Mouse (Mus musculus) midbrain, embryonic 15.5 days (tissue): ENCODE results near the gene Fggy. TPM values are rescaled to one million over a fixed set of nuclear protein-coding genes. Genes with fewer than 3 reads are reported as not detected.

Source experiments
- ATAC-seq: fragments of 200-750 bp; cut with Nextera tagmentation; replicated peaks from 2 replicates; pipeline ENCODE4 v1.8.0; 2017; ENCODE audit warnings: moderate TSS enrichment
- H3K27ac ChIP-seq: fragments of 300-500 bp; sonication (generic); 2 replicates; pipeline ENCODE4 v1.5.1; 2015; ENCODE audit warnings: mild to moderate bottlenecking, inconsistent platforms
- H3K27me3 ChIP-seq: fragments of 300-500 bp; sonication (generic); replicated peaks from 2 replicates; pipeline ENCODE4 v1.6.1; 2015; ENCODE audit warnings: inconsistent platforms
- H3K36me3 ChIP-seq: fragments of 300-500 bp; sonication (generic); replicated peaks from 2 replicates; pipeline ENCODE4 v1.6.1; 2015; ENCODE audit warnings: inconsistent platforms
- H3K4me1 ChIP-seq: fragments of 300-500 bp; sonication (generic); 2 replicates; pipeline ENCODE4 v1.6.1; 2015; ENCODE audit warnings: inconsistent platforms
- H3K4me2 ChIP-seq: fragments of 300-500 bp; sonication (generic); 2 replicates; pipeline ENCODE4 v1.6.1; 2015; ENCODE audit warnings: inconsistent platforms, mild to moderate bottlenecking, moderate library complexity
- H3K4me3 ChIP-seq: fragments of 300-500 bp; sonication (generic); 2 replicates; pipeline ENCODE4 v1.5.1; 2015; ENCODE audit warnings: mild to moderate bottlenecking, inconsistent platforms
- H3K9ac ChIP-seq: fragments of 300-500 bp; sonication (generic); 2 replicates; pipeline ENCODE4 v1.6.1; 2015; ENCODE audit warnings: mild to moderate bottlenecking, inconsistent platforms
- H3K9me3 ChIP-seq: fragments of 300-500 bp; sonication (generic); 2 replicates; pipeline ENCODE4 v1.6.1; 2016; ENCODE audit warnings: inconsistent platforms
- WGBS: fragments of 180-500 bp; shearing (Covaris S2); methylation state at CpG from one replicate; pipeline ENCODE4 v1.1.7; 2015; ENCODE audit warnings: mixed read lengths; 5-methylcytosine and 5-hydroxymethylcytosine counted together
- polyA plus RNA-seq: library from polyadenylated mRNA; unstranded; fragments of >200 nt; fragmentation: Nextera tagmentation; extraction: Ambion mirVana; gene quantifications from 2 replicates; pipeline ENCODE4 v1.2.1, GENCODE M21; 2015

Fggy gene
- polyA plus RNA-seq: 7.4 and 7.8 TPM in 2 replicates

DNA sequence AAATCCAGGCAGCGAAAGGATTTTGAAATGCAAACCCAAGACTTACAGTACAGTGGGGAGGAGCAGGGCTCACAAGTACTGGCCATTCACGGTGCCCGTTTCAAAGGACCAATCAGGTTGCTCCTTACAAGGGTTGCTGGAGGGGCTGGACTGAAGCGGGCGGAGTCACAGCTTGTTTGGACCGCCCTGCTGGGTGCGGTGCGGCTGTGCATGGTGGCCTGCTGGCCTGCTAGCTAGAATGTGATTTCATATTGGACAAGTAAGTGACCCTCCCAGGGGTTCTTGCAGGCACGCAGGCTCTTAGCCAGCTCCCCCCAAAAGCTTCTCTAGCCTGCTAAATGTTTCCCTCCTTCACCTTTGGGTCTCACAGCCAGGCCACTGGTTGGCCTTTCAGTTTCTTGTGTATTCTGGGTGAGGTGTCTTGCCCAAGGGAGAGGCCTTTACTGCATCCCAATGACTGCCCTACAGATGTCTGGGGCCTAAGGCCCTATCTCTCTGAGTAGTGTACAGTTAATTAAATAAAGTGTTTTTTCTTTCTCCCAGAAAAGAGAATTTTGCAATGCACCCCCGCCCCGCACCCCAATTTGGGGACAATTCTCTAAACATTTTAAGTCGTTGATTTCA lies at the start of gene Fggy:
TSS of gene Fggy (plus strand) at position 175 of the 624 bp plus-strand sequence.
- Histone ChIP-seq H3K4me1 (peaks cover 14% of the 10 kb centered on the region), H3K9ac (peak within 1 kb of the TSS; percentile 50), H3K27me3 (no peaks in the 10 kb centered on the region), H3K9me3 (no peaks in the 10 kb centered on the region), H3K4me3 (peak within 1 kb of the TSS; percentile 46), H3K27ac (peak within 1 kb of the TSS; percentile 69), H3K4me2 (peak within 1 kb of the TSS; percentile 67), H3K36me3 (no peaks in the 10 kb centered on the region)
- ATAC-seq: peak; percentile 100
- WGBS: 29% methylated on average over 12 of the region's 12 CpGs

DNA sequence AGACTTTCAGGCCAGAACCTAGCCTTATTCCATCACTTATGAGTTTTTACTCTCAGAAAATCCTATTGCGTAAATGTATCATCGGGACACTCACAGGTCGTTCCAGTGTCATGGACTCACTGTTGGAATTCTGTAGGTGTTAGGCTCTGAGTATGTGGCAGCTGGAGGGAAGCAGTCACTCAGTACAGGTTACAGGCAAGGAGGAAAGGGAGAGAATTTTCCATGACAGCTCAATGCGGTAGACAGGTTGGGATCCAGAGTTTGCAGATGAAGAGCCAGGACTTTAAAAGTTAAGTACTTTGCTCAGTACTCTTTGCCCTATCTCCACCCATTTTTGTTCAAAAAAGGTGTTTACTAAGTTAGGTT lies 49.4 kb upstream of the Fggy start:
- ATAC-seq: 0 out of 2 replicates have a peak, but pooled peaks have one; percentile 9
- WGBS: 95% methylated on average over 4 of the region's 4 CpGs
- Histone ChIP-seq H3K4me2 (no peak overlapping the region), H3K9me3 (no peaks in the 10 kb centered on the region), H3K27ac (no peak overlapping the region), H3K36me3 (no peaks in the 10 kb centered on the region), H3K27me3 (no peaks in the 10 kb centered on the region), H3K9ac (no peak overlapping the region), H3K4me3 (no peak overlapping the region), H3K4me1 (no peaks in the 10 kb centered on the region)

DNA sequence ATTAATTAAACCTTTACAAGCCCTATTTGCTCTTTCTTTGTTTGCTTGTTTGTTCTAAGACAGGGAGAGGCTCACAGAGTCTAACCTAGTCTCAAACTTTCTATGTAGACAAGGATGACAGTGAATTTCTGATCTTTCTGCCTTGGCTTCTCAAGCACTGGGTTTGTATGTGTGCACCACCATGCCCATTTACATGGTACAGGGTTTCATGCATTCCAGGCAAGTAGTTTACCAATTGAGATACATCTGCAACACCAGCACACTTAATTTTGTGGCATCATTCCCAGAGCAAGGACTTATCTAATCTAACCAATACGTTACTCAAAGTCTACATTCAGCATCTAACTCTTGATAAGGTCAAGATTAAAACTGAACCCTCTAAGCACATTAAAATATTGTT lies 38.9 kb upstream of the Fggy start:
- Histone ChIP-seq H3K9me3 (no peaks in the 10 kb centered on the region), H3K4me2 (no peak overlapping the region), H3K4me1 (0 out of 2 replicates have a peak, but pooled peaks cover 3% of the 10 kb centered on the region), H3K27me3 (no peaks in the 10 kb centered on the region), H3K36me3 (no peaks in the 10 kb centered on the region), H3K9ac (no peak overlapping the region), H3K4me3 (no peak overlapping the region), H3K27ac (no peak overlapping the region)
- 83% methylated on average over 1 of the region's 1 CpGs for WGBS
- no peak for ATAC-seq

DNA sequence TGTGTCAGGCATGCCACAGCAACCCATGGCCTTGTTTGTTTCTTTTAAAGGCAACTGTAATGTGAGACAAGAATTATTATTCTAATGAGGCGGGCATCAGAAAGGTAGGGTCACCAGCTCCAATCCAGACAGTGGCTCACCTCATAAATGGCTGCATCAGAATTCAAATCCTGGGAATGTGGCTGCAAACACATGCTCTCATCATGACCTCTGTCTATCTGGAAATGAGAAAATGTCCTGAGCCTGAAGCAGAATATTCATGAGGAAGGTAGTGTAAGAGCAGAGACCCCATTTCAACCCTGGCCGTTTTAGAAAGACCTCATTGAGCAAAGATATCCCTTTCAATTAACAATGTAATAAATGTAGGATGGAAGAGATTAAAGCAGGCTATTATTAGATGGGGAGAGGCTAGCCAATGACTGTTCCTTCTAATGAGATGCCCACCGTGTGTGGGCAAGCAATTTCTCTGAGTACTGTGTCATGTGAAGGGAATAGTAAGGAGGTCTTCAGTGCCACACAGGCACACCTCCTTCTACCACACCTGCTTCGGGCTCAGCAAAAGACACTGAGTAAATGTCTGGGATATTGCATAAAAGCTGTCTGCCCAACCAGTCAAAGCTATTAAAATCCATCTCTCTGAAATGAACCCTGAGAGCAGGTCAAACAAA lies 37.2 kb upstream of the Fggy start:
- Histone ChIP-seq H3K27ac (no peak overlapping the region), H3K4me3 (no peak overlapping the region), H3K27me3 (no peaks in the 10 kb centered on the region), H3K36me3 (no peaks in the 10 kb centered on the region), H3K9ac (no peak overlapping the region), H3K4me2 (no peak overlapping the region), H3K9me3 (no peaks in the 10 kb centered on the region), H3K4me1 (0 out of 2 replicates have a peak, but pooled peaks cover 3% of the 10 kb centered on the region)
- WGBS: 56% methylated on average over 4 of the region's 4 CpGs
- peak; percentile 77 for ATAC-seq

DNA sequence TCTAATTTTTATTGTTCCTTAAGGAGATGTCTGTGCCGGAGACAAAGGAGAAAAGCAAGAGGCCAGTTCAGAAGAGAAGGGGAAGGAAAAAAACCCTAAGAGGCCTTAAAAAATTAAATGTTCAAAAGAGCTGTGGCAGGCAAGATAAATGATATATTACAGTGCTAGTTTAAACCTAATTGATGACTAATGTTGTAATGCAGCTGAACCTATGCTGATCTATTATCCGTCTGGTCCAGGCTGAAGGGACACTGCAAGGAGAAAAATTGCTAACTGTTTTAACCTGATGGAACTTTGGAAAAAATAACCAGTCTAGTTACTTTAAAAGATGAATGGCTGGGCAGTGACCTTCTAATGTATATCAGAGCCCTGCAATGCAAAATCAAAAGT lies 36.7 kb upstream of the Fggy start:
- H3K27ac ChIP-seq: no peak overlapping the region
- 0 out of 2 replicates have a peak, but pooled peaks cover 3% of the 10 kb centered on the region for H3K4me1 ChIP-seq
- no peak overlapping the region for H3K4me2 ChIP-seq
- WGBS: 66% methylated on average over 2 of the region's 2 CpGs
- no peak overlapping the region for H3K4me3 ChIP-seq
- H3K36me3 ChIP-seq: no peaks in the 10 kb centered on the region
- no peak overlapping the region for H3K9ac ChIP-seq
- no peaks in the 10 kb centered on the region for H3K9me3 ChIP-seq
- peak; percentile 20; the same call in 1 of the 2 replicates for ATAC-seq
- no peaks in the 10 kb centered on the region for H3K27me3 ChIP-seq

DNA sequence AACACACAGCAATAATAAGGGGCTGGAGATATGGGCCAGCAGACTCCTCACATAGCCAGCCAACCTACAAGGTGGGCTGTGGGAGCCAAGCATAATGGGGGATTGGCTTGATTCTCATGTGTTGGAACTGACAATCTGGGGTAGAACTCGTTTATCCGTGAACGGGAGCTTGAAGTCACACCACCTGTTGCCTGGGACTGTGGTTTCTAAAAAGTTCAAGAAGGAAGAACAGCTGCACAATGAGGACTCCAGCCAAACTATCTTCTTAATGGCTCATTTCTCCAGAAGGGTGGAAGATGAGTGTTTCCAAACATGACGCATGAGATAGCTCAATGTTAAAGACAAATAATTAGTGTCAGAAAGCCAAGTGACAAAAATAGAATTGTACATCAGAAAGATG lies 30.7 kb upstream of the Fggy start:
- Histone ChIP-seq H3K4me1 (no peaks in the 10 kb centered on the region), H3K27me3 (no peaks in the 10 kb centered on the region), H3K4me2 (no peak overlapping the region), H3K27ac (no peak overlapping the region), H3K36me3 (no peaks in the 10 kb centered on the region), H3K9ac (no peak overlapping the region), H3K4me3 (no peak overlapping the region), H3K9me3 (no peaks in the 10 kb centered on the region)
- no peak for ATAC-seq
- 92% methylated on average over 4 of the region's 4 CpGs for WGBS

DNA sequence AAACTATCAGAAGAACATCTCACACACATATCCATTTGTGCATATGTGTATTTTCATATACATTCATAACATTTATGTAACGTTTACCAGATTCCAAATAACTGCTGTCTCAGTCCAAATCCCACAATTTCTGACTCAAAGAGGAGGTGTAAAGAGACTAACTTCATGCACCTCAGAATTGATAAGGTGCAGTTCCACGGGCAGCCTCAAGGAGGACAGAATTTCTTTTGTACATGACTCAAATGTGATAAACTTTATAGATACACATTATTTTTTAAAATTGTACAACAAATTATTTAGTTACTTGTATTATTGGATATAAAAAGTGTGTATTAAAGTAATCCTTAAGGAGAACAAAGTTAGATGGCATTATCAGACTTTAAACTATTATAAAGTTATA lies 26.6 kb upstream of the Fggy start:
- Histone ChIP-seq H3K27me3 (no peaks in the 10 kb centered on the region), H3K9me3 (no peaks in the 10 kb centered on the region), H3K36me3 (no peaks in the 10 kb centered on the region), H3K9ac (no peak overlapping the region), H3K27ac (no peak overlapping the region), H3K4me2 (no peak overlapping the region), H3K4me1 (no peaks in the 10 kb centered on the region), H3K4me3 (no peak overlapping the region)
- ATAC-seq: no peak
- 76% methylated on average over 2 of the region's 2 CpGs for WGBS

DNA sequence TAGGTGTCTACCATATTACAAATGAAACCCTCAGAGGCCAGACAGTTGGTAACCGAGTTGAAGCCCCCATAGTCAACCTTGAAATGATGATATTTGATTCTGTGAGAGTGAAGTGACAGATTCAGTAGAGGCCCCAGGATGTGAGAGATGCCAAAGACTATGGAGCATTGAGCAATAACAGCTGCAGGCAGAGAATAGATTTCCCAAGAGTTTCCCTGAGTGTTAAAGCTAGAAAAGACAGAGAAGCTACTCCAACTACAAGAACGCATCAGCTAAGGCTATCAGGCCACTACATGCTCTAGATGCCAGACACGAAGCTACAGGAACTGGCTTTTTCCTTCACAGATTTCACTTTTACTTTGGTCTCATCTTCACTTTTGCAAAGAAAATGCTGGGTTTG lies 23.4 kb upstream of the Fggy start:
- H3K4me2 ChIP-seq: no peak overlapping the region
- 90% methylated on average over 3 of the region's 3 CpGs for WGBS
- no peaks in the 10 kb centered on the region for H3K27me3 ChIP-seq
- H3K4me3 ChIP-seq: no peak overlapping the region
- H3K36me3 ChIP-seq: no peaks in the 10 kb centered on the region
- H3K9ac ChIP-seq: no peak overlapping the region
- no peaks in the 10 kb centered on the region for H3K4me1 ChIP-seq
- no peaks in the 10 kb centered on the region for H3K9me3 ChIP-seq
- no peak overlapping the region for H3K27ac ChIP-seq
- ATAC-seq: no peak

DNA sequence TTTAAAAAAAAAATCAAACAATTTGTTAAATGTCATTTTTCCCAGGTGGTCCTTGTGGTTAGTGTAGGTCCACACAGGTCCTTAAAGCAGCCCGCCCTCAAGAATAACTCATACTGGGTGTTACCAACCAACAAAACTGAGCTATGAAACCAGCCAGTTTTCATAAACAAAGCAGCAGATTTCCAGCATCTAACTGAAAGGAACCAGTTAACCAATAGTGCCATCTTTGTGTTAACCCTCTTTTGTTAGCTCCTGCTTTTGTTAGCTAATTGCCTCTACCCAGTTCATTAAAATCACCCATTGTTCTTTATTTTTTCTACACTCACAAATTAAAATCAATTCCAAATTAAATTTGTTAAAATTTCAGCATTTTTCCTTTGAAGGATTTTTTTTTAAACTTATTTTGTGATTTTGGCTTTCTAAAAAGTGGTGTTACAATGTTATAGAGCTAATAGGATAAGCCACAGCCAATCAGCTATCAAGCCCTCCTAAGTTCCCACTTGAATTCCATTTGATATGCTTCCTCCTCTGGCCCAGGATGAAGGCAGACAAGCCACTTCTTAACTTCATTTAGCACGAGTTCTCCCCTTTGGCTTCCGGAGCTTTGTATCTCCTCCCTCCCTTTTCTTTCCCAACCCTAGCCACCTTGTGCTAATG lies 15.8 kb upstream of the Fggy start:
- ATAC-seq: no peak
- H3K27ac ChIP-seq: no peak overlapping the region
- H3K4me1 ChIP-seq: no peaks in the 10 kb centered on the region
- no peak overlapping the region for H3K4me2 ChIP-seq
- H3K4me3 ChIP-seq: no peak overlapping the region
- H3K27me3 ChIP-seq: no peaks in the 10 kb centered on the region
- 41% methylated on average over 3 of the region's 3 CpGs for WGBS
- H3K9ac ChIP-seq: no peak overlapping the region
- H3K36me3 ChIP-seq: no peaks in the 10 kb centered on the region
- H3K9me3 ChIP-seq: no peaks in the 10 kb centered on the region

DNA sequence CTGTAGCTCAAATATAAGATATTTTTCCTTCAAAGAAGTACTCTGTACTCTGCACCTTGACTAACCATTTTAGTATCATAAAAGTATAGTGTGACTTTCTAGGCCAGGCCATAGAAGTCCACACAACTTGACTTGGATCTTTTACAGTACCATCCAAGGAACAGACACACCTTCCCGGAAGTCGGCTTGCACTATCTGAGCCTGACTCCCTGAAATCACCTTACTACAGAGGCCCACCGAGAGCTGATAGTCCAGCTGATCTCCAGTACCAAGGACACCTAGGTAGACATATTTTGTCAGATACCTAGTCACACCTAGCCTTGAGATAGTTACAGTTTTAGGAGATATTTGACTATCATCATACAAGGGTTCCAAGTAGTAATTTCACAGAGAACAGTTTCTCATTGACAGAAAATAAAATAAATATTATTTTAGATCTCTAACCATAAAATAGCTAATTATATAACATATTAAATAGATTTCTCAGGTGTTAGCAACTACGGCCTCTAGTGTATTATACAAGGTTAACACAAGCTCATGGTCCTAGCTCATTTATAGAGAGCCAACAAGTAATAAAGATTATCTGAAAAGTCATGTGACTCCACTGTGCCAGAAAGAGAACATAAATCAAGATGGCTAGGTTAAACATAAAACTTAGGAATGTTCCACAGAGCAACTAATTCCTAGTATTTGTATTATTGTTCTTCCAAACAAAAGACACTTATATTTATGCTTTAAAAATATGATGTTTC lies 15.1 kb upstream of the Fggy start:
- ATAC-seq: no peak
- WGBS: 97% methylated on average over 4 of the region's 4 CpGs
- H3K27me3 ChIP-seq: no peaks in the 10 kb centered on the region
- no peaks in the 10 kb centered on the region for H3K9me3 ChIP-seq
- H3K27ac ChIP-seq: no peak overlapping the region
- no peak overlapping the region for H3K4me3 ChIP-seq
- no peak overlapping the region for H3K9ac ChIP-seq
- H3K4me2 ChIP-seq: no peak overlapping the region
- no peaks in the 10 kb centered on the region for H3K36me3 ChIP-seq
- no peaks in the 10 kb centered on the region for H3K4me1 ChIP-seq

DNA sequence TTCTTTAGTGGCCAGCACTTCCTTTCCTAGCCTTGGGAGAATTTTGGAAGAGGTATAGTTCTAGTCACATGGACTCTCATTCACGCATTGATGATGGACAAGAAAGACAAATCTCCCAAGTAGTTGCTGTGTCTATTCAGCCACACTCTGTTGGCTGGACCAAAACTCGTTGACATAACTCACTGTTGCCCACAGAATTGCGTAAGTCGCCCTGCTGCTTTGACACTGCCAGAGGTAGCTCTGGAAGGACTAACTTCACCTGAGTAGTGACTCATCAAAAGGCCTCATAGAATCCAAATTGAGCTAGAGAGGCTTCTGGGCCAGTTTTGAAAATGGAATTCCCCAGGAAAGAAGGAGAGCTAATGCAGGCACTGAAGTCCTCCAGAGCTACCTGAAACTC lies 13.8 kb upstream of the Fggy start:
- Histone ChIP-seq H3K4me3 (no peak overlapping the region), H3K9ac (no peak overlapping the region), H3K4me1 (no peaks in the 10 kb centered on the region), H3K27me3 (no peaks in the 10 kb centered on the region), H3K9me3 (no peaks in the 10 kb centered on the region), H3K4me2 (no peak overlapping the region), H3K36me3 (no peaks in the 10 kb centered on the region), H3K27ac (no peak overlapping the region)
- ATAC-seq: no peak
- 89% methylated on average over 4 of the region's 4 CpGs for WGBS

DNA sequence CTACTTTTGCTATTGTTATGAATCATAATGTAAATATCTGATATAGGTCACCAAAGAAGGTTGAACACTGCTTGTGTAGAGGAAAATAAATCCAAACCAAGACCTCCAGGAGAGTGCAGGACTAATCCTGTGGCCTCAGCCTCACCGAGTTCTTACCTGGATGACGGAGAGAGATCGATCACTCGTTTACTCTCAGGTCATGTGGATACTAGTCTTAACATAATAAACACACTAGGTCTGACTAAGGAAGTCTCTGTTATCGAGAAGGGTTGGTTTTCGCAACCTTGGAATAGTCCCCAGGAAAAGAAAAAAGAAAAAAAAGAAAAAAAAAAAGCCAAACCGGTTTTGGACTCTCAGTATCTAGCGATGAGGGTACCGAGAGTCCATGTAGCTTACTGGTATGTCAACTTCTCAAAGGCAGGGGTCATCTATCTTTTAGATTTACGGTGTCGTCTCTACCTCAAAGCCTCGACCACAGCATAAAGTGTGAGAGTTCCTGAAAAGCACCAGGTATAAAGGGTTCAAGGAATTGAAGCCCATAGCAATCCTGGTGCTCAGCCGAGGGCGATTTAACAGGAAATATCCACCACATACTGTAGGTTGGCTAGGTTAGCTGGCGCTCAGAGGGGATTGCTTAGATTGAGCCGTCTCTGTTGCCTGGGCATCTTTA lies 509 bp upstream of the Fggy start:
- Histone ChIP-seq H3K4me2 (peak overlapping the region; percentile 67), H3K36me3 (no peaks in the 10 kb centered on the region), H3K27me3 (no peaks in the 10 kb centered on the region), H3K4me1 (peaks cover 14% of the 10 kb centered on the region), H3K9me3 (no peaks in the 10 kb centered on the region), H3K27ac (peak overlapping the region; percentile 69), H3K4me3 (peak overlapping the region; percentile 46), H3K9ac (peak overlapping the region; percentile 50)
- ATAC-seq: peak; percentile 1; the same call in 1 of the 2 replicates
- WGBS: 42% methylated on average over 16 of the region's 16 CpGs
